Mouse (Mus musculus) megakaryocyte, embryonic 14.5 days (primary cell): ENCODE measurements around the gene Crybb2. TPM values are rescaled to one million over a fixed set of nuclear protein-coding genes. Genes with fewer than 3 reads are reported as not detected.

Experiments used
- H3K27me3 ChIP-seq: replicated peaks from 2 replicates; pipeline ENCODE3; 2012; ENCODE audit warnings: inconsistent platforms
- H3K36me3 ChIP-seq: replicated peaks from 2 replicates; pipeline ENCODE3; 2012; ENCODE audit warnings: low read length, inconsistent platforms, mixed read lengths
- H3K4me1 ChIP-seq: 2 replicates; pipeline ENCODE4 v1.6.1; 2012; ENCODE audit warnings: inconsistent platforms
- H3K4me3 ChIP-seq: replicated peaks from 2 replicates; pipeline ENCODE3; 2012; ENCODE audit warnings: moderate library complexity, mild to moderate bottlenecking, inconsistent platforms
- H3K9me3 ChIP-seq: 2 replicates; pipeline ENCODE4 v1.6.1; 2012; ENCODE audit warnings: inconsistent platforms
- FLI1 ChIP-seq: IDR thresholded peaks from 2 replicates; pipeline ENCODE4 v1.6.1; 2012; ENCODE audit warnings: low read length, inconsistent platforms, mixed read lengths
- GATA1 ChIP-seq: IDR thresholded peaks from 3 replicates; pipeline ENCODE4 v1.6.1; 2012; ENCODE audit warnings: mixed read lengths, low read length, inconsistent platforms, borderline replicate concordance
- polyA plus RNA-seq: library from polyadenylated mRNA; stranded (reverse); fragments of >175 nt; gene quantifications from 2 replicates; pipeline ENCODE4 v1.2.3, GENCODE M21; 2012; ENCODE audit warnings: low replicate concordance; ENCODE audit not compliant: insufficient read depth

Crybb2 gene
- polyA plus RNA-seq, 1 experiment, result not detected

- TF ChIP-seq FLI1, result no peak
- no peak for TF ChIP-seq GATA1
- H3K27me3 ChIP-seq, result peaks cover 55% of the 10 kb centered on the region
- peaks cover 6% of the 10 kb centered on the region; the same call in 1 of the 2 replicates for H3K4me1 ChIP-seq
- H3K9me3 ChIP-seq, result 0 out of 2 replicates have a peak, but pooled peaks cover 4% of the 10 kb centered on the region
- H3K4me3 ChIP-seq, result peak within 1 kb of the TSS; percentile 87
- no peaks in the 10 kb centered on the region for H3K36me3 ChIP-seq
These were observed 54.5 kb downstream of the Crybb2 start, which contains the start of gene Grk3 for GRCm38 (mm10) chr5:113015236-113016061. TSS of gene Grk3 (minus strand) at chr5:113015791.

DNA sequence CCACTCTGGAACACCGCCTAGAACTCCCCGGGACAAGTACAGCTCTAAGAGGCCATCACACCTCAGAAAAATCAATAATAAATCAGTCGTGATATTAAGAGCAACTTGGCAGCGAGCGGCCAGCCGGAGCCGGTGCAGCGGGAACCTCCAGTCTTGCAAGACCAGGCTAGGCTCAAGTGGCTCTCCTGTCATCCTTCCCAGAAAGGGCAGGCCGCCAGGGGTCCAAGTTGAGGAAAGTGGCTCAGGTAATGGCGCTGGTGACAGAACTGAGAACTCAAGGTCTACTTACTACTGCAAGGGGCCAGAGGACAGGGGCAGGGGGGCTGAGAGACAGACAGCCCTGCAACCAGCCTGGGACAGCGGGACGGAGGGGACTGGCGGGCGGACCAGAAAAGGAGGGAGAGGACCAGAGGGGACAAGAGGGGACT, 55.1 kb downstream of the Crybb2 start:
- no peak for TF ChIP-seq GATA1
- TF ChIP-seq FLI1, result no peak
- Histone ChIP-seq H3K4me3 (peak overlapping the region; percentile 87), H3K36me3 (no peaks in the 10 kb centered on the region), H3K4me1 (peaks cover 6% of the 10 kb centered on the region; the same call in 1 of the 2 replicates), H3K9me3 (no peaks in the 10 kb centered on the region), H3K27me3 (peaks cover 55% of the 10 kb centered on the region)

DNA sequence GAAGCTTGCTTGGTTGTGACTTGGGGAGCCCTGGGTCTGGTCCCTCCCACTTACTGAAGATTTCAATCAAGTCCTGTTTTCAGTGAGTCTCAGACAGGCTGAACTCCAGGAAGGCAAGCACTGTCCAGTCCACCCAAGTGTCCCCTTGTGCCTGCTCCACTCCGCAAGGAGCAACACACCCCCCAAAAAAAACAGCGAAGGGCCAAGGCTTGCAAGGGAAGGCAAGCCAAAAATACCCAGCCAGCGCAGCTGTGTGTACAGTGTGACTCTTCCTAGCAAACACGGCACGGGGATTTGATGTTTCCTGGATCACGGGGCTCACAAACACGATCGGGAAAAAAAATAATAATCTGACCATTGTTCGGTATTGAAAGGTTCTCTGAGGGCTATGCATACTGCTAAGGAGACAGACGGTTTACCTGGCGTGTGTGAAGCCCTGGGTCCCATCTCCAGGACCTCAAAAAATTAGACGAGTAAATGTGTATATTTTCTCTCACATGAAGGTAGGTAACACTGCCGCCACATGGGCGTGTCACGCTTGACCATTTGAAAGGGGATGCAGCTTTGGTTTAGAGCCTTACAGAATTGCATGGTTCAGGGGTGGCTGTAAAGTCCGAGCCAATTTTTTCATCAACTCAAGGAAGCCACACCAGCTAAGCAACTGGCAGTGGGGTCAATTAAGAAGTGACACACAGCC, 55.7 kb downstream of the Crybb2 start:
- Histone ChIP-seq H3K4me1 (peaks cover 6% of the 10 kb centered on the region; the same call in 1 of the 2 replicates), H3K4me3 (no peak overlapping the region), H3K27me3 (peaks cover 54% of the 10 kb centered on the region), H3K9me3 (no peaks in the 10 kb centered on the region), H3K36me3 (no peaks in the 10 kb centered on the region)
- TF ChIP-seq FLI1 (no peak), GATA1 (no peak)

DNA sequence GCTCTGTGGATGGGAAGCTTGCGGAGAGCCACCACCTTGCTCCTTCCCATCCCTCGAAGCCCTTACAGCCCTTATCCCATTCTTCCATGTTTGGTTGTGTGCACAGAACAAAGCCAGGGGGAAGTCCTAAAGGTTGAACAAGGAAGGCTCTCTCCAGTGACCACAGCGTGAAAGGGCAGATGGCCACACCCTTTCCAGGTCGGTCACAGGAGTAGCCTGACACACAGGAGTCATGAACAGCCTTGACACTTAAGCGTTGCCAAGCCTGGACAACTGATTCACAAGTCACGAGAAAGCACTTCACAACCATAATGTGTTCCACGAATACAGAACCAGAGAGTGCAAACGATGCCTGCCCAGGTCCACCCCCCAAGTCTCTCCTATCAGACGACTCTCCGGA, 58.0 kb downstream of the Crybb2 start:
- peaks cover 40% of the 10 kb centered on the region for H3K27me3 ChIP-seq
- peaks cover 8% of the 10 kb centered on the region; the same call in 1 of the 2 replicates for H3K4me1 ChIP-seq
- H3K36me3 ChIP-seq, result no peaks in the 10 kb centered on the region
- no peaks in the 10 kb centered on the region for H3K9me3 ChIP-seq
- no peak overlapping the region for H3K4me3 ChIP-seq
- TF ChIP-seq FLI1 (no peak), GATA1 (no peak)

- H3K27me3 ChIP-seq, result peaks cover 25% of the 10 kb centered on the region
- H3K36me3 ChIP-seq, result no peaks in the 10 kb centered on the region
- peaks cover 4% of the 10 kb centered on the region; the same call in 1 of the 2 replicates for H3K4me1 ChIP-seq
- TF ChIP-seq FLI1 (no peak), GATA1 (no peak)
- H3K4me3 ChIP-seq, result no peak overlapping the region
- no peaks in the 10 kb centered on the region for H3K9me3 ChIP-seq
These were observed 60.6 kb downstream of the Crybb2 start for GRCm38 (mm10) chr5:113009183-113009820.

- Histone ChIP-seq H3K4me1 (peaks cover 4% of the 10 kb centered on the region; the same call in 1 of the 2 replicates), H3K9me3 (no peaks in the 10 kb centered on the region), H3K27me3 (peaks cover 18% of the 10 kb centered on the region), H3K36me3 (no peaks in the 10 kb centered on the region), H3K4me3 (no peak overlapping the region)
- no peak for TF ChIP-seq FLI1
- no peak for TF ChIP-seq GATA1
These were observed 61.4 kb downstream of the Crybb2 start for GRCm38 (mm10) chr5:113008496-113008895.

Other genes with a start within 250 kb of the Crybb2 start
- 0.22 TPM in 1 of 2 replicates, not detected in the other for gene Myo18b, start 173.8 kb downstream of the Crybb2 start, polyA plus RNA-seq
- 0.40 TPM in 1 of 2 replicates, not detected in the other for gene Grk3, start 54.3 kb downstream of the Crybb2 start, polyA plus RNA-seq
- 1.6 and 3.5 TPM in 2 replicates for gene Crybb3, start 11.5 kb upstream of the Crybb2 start, polyA plus RNA-seq
- gene 2900026A02Rik, start 151.1 kb upstream of the Crybb2 start, polyA plus RNA-seq, result 1.5 and 1.7 TPM in 2 replicates
- gene Tmem211, start 156.8 kb upstream of the Crybb2 start, polyA plus RNA-seq, result not detected in 2 replicates
- not detected in 2 replicates for gene Sgsm1, start 240.7 kb upstream of the Crybb2 start, polyA plus RNA-seq